In the genomic region with DNA sequence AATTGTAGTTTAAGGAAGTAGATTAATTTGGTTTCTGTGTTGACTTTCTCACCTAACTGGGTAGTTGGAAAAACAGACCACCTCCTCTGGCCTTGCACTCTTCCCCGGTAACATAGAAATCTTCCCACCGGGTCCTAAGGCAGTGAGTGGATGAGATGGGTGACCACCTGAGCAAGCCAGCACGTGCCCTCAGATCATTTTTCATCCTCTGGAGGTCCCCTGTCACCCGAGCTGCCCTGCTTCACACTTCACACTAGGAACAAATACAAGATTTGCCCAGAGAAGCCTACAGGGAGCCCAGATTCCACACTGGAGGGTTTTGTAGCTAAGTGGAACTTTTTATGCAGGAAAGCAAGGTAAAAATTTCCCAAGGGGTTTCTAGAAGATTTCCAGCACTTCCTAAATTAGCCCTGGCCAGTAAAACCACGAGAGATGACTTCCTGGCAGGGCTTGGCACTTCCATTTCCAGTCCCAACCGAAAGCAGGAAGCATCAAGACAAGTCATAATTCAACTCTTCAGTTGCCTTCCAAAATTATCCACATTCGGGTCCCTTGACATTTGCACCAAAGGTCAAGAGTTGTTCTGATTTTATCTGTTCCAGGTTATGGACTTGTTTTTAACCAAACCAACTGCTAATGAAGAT, we compare ENCODE assay signal across 28 mouse cellular contexts.
DNase-seq lines count a peak whose midpoint lies in the region; ATAC-seq and TF ChIP-seq lines count a peak whose summit lies in the region.
"Had no signal": no experiment of that assay in that cellular context is flagged by ENCODE, and none has a peak within 500 bp of the region (broad histone marks: within the 10 kb centered on the region; RNA-seq: fewer than 3 reads in every experiment).

No protein-coding gene starts in this region.

- H3K4me2 ChIP-seq in kidney, embryonic 14.5 days (replicated peaks; ENCODE audit: low read depth, low read length): no peak overlapping the region
- peak overlapping the region; percentile 33; the same call in 1 of the 2 replicates for H3K4me2 ChIP-seq in CH12.LX (ENCODE audit: insufficient read depth, low read depth, poor library complexity, severe bottlenecking)
- H3K4me2 ChIP-seq: heart, embryonic 11.5 days; hindbrain, embryonic 15.5 days; liver, embryonic 12.5 days; neural tube, embryonic 15.5 days had no signal

- WGBS in kidney, adult 2 months: 32% methylated on average over 7 of the region's 7 CpGs
- 43% methylated on average over 7 of the region's 7 CpGs for WGBS in kidney, embryonic 14.5 days

- no peak overlapping the region for H3K4me3 ChIP-seq in kidney, adult 2 months (ENCODE audit: insufficient read depth, low read depth, low read length)
- no peak overlapping the region for H3K4me3 ChIP-seq in kidney, embryonic 14.5 days (ENCODE audit: low read length)
- no peak overlapping the region for H3K4me3 ChIP-seq in CH12.LX (replicated peaks in 1 of 3; ENCODE audit: low read depth in 2 of 3, low read length in 2 of 3, poor library complexity in 1 of 3)
- H3K4me3 ChIP-seq in layer of hippocampus, adult 2 months: no peak overlapping the region
- H3K4me3 ChIP-seq: hindbrain, embryonic 15.5 days; liver, embryonic 12.5 days; neural tube, embryonic 15.5 days had no signal

- TF ChIP-seq CTCF in kidney, adult 2 months (conservative IDR thresholded peaks at IDR 0.05; ENCODE audit: insufficient read depth, insufficient read length, low read depth, low read length): no peak
- TF ChIP-seq CTCF in CH12.LX (conservative IDR thresholded peaks at IDR 0.05 in 1 of 2, IDR thresholded peaks at IDR 0.05 in 1 of 2; ENCODE audit: low read depth in 2 of 2, low read length in 2 of 2): no peak
- no peak for TF ChIP-seq CTCF in layer of hippocampus, adult 2 months (conservative IDR thresholded peaks at IDR 0.05)

- H3K27ac ChIP-seq in kidney, adult 2 months (ENCODE audit: insufficient read depth, low read depth, low read length): peak overlapping the region; percentile 21; the same call in 1 of the 2 replicates
- no peak overlapping the region for H3K27ac ChIP-seq in kidney, embryonic 14.5 days (ENCODE audit: low read depth, low read length)
- peak overlapping the region; percentile 23; the same call in 1 of the 2 replicates for H3K27ac ChIP-seq in CH12.LX (ENCODE audit: insufficient read depth, low read depth)
- no peak overlapping the region for H3K27ac ChIP-seq in layer of hippocampus, adult 2 months
- H3K27ac ChIP-seq: hindbrain, embryonic 15.5 days; kidney, postnatal 0 days; liver, embryonic 12.5 days; neural tube, embryonic 15.5 days had no signal

- DNase-seq in kidney, adult 2 months: peak; percentile 78
- peak; percentile 34 for DNase-seq in 416B (ENCODE audit: low read depth)
- DNase-seq in CH12.LX (ENCODE audit: extremely low read depth): no peak
- peak; percentile 24 to 43 for DNase-seq in kidney, postnatal 25 days
- no peak for DNase-seq in right cerebral cortex, postnatal 25 days
- no peak for DNase-seq in layer of hippocampus, adult 2 months (ENCODE audit: low spot score in 2 of 2)
- DNase-seq: adrenal gland, adult 8-10 months; cerebellum, adult 2 months; cerebellum, postnatal 14 days; gastrocnemius, postnatal 14 days; heart, adult 18-20 months; heart, postnatal 36 days; layer of hippocampus, postnatal 36 days; left cerebral cortex, postnatal 4 days; liver, postnatal 0 days; lung, postnatal 4 days; midbrain, embryonic 14.5 days; retina, postnatal 1 day; spleen, adult 18-20 months had no signal

- no peak for TF ChIP-seq RAD21 in CH12.LX (IDR thresholded peaks at IDR 0.05; ENCODE audit: low read depth, low read length)

- no peaks in the 10 kb centered on the region; the same call in 1 of the 2 replicates for H3K27me3 ChIP-seq in kidney, adult 2 months (replicated peaks; ENCODE audit: control insufficient read depth, insufficient read depth, low read length)
- no peaks in the 10 kb centered on the region for H3K27me3 ChIP-seq in kidney, embryonic 14.5 days (ENCODE audit: control insufficient read depth, insufficient read depth, low read length)
- H3K27me3 ChIP-seq in CH12.LX (replicated peaks): no peaks in the 10 kb centered on the region
- H3K27me3 ChIP-seq: hindbrain, embryonic 15.5 days; liver, embryonic 12.5 days; neural tube, embryonic 15.5 days had no signal

- TF ChIP-seq EP300 in CH12.LX (IDR thresholded peaks at IDR 0.05; ENCODE audit: low read length): peak; percentile 76

- in situ Hi-C loops in CH12.LX (cut with MboI; ENCODE audit: low pct_ligation_motif_present, low pct_unique_long_range_greater_than_20kb, low sequenced_read_pairs): loop anchor here (5.0 to 10.0 kb wide), 2 partner anchors 40 to 397 kb away; no protein-coding TSS in a partner anchor

- H3K79me2 ChIP-seq in CH12.LX (replicated peaks; ENCODE audit: control insufficient read depth, extremely low read depth, insufficient read depth, poor library complexity, severe bottlenecking): no peaks in the 10 kb centered on the region

- H3K4me1 ChIP-seq in kidney, adult 2 months (ENCODE audit: control insufficient read depth, insufficient read depth, low read length): no peaks in the 10 kb centered on the region
- H3K4me1 ChIP-seq in kidney, embryonic 14.5 days (ENCODE audit: control insufficient read depth, insufficient read depth, low read length): no peaks in the 10 kb centered on the region
- H3K4me1 ChIP-seq in CH12.LX (ENCODE audit: control insufficient read depth in 1 of 2, insufficient read depth in 2 of 2): peaks cover 29 to 53% of the 10 kb centered on the region in 2 experiments
- H3K4me1 ChIP-seq: hindbrain, embryonic 15.5 days; liver, embryonic 12.5 days; neural tube, embryonic 15.5 days had no signal

- H3K9ac ChIP-seq in kidney, embryonic 14.5 days (ENCODE audit: low read depth, low read length): no peak overlapping the region
- peak overlapping the region; percentile 18 for H3K9ac ChIP-seq in CH12.LX (ENCODE audit: insufficient read depth, low read depth)
- H3K9ac ChIP-seq: hindbrain, embryonic 15.5 days; liver, embryonic 12.5 days; liver, postnatal 0 days; neural tube, embryonic 15.5 days had no signal

- no peak for ATAC-seq in kidney, embryonic 14.5 days (ENCODE audit: low FRiP score, low TSS enrichment)
- ATAC-seq: forebrain, embryonic 14.5 days; liver, embryonic 12.5 days; liver, postnatal 0 days; lung, postnatal 0 days had no signal

- no peaks in the 10 kb centered on the region for H3K9me3 ChIP-seq in kidney, embryonic 14.5 days (ENCODE audit: control insufficient read depth, low read length)
- no peaks in the 10 kb centered on the region for H3K9me3 ChIP-seq in CH12.LX (replicated peaks; ENCODE audit: low read length)
- H3K9me3 ChIP-seq: G1E; hindbrain, embryonic 15.5 days; liver, embryonic 12.5 days; neural tube, embryonic 15.5 days had no signal

- dilution Hi-C loops in CH12.LX (cut with MboI; ENCODE audit: extremely low pct_ligation_motif_present, extremely low pct_unique_long_range_greater_than_20kb, low sequenced_read_pairs): no loop called here

- no peak for TF ChIP-seq POLR2A in kidney, adult 2 months (IDR thresholded peaks at IDR 0.05; ENCODE audit: low read depth, low read length)
- no peak for TF ChIP-seq POLR2A in CH12.LX (IDR thresholded peaks at IDR 0.05; ENCODE audit: low read depth, low read length)

- H3K36me3 ChIP-seq in kidney, adult 2 months (ENCODE audit: control insufficient read depth, insufficient read depth, low read length): no peaks in the 10 kb centered on the region
- no peaks in the 10 kb centered on the region for H3K36me3 ChIP-seq in kidney, embryonic 14.5 days (ENCODE audit: control insufficient read depth, insufficient read depth, low read length)
- H3K36me3 ChIP-seq in CH12.LX (replicated peaks in 1 of 2; ENCODE audit: control insufficient read depth in 1 of 2, insufficient read depth in 1 of 2, low read length in 1 of 2): no peaks in the 10 kb centered on the region
- H3K36me3 ChIP-seq: G1E; hindbrain, embryonic 15.5 days; liver, embryonic 12.5 days; neural tube, embryonic 15.5 days had no signal

TF ChIP-seq in CH12.LX, 34 proteins besides CTCF, POLR2A, EP300 and RAD21 (continues in another document):
- TF ChIP-seq MYC (IDR thresholded peaks at IDR 0.05; ENCODE audit: low read depth, low read length) (0 out of 2 replicates have a peak, but pooled peaks have one; percentile 22), USF2 (conservative IDR thresholded peaks at IDR 0.05; ENCODE audit: low read depth, low read length) (no peak), CHD1 (IDR thresholded peaks at IDR 0.05; ENCODE audit: low read depth, low read length) (no peak), TBP (conservative IDR thresholded peaks at IDR 0.05; ENCODE audit: low read depth, low read length) (no peak), ZNF384 (IDR thresholded peaks at IDR 0.05; ENCODE audit: low read depth, low read length) (no peak; the same call in 1 of the 2 replicates), MEF2A (IDR thresholded peaks at IDR 0.05; ENCODE audit: borderline replicate concordance, low read depth, low read length) (peak; percentile 85), ELF1 (IDR thresholded peaks at IDR 0.05; ENCODE audit: low read depth, low read length) (no peak), SMC3 (IDR thresholded peaks at IDR 0.05; ENCODE audit: low read depth, low read length) (no peak), NELFE (IDR thresholded peaks at IDR 0.05; ENCODE audit: low read depth, low read length) (no peak), PAX5 (IDR thresholded peaks at IDR 0.05; ENCODE audit: low read length) (no peak), POLR2AphosphoS2 (IDR thresholded peaks at IDR 0.05; ENCODE audit: low read depth, low read length) (no peak), ZC3H11A (IDR thresholded peaks at IDR 0.05; ENCODE audit: low read depth, low read length) (no peak), HCFC1 (IDR thresholded peaks at IDR 0.05; ENCODE audit: low read depth, low read length) (no peak), IRF4 (IDR thresholded peaks at IDR 0.05; ENCODE audit: low read depth, low read length) (peak; percentile 51), ZMIZ1 (IDR thresholded peaks at IDR 0.05; ENCODE audit: low read depth, low read length) (no peak), BHLHE40 (IDR thresholded peaks at IDR 0.05; ENCODE audit: low read depth, low read length) (peak; percentile 95), UBTF (IDR thresholded peaks at IDR 0.05; ENCODE audit: low read depth, low read length) (no peak), KAT2A (IDR thresholded peaks at IDR 0.05; ENCODE audit: insufficient replicate concordance, low read length) (0 out of 2 replicates have a peak, but pooled peaks have one; percentile 42), SIN3A (IDR thresholded peaks at IDR 0.05; ENCODE audit: low read length) (no peak; the same call in 1 of the 2 replicates), GABPA (IDR thresholded peaks at IDR 0.05; ENCODE audit: insufficient replicate concordance, low read depth, low read length) (no peak), ZKSCAN1 (IDR thresholded peaks at IDR 0.05; ENCODE audit: borderline replicate concordance, low read depth, low read length) (no peak), RCOR1 (conservative IDR thresholded peaks at IDR 0.05; ENCODE audit: low read depth, low read length) (no peak), MAFK (IDR thresholded peaks at IDR 0.05; ENCODE audit: insufficient replicate concordance, low read length) (0 out of 2 replicates have a peak, but pooled peaks have one; percentile 46)

Comparison
In these comparisons a context has a peak if more than half of its experiments do, and no peak if none do; other contexts are left out.
1. H3K27ac ChIP-seq: peak in kidney, adult 2 months (single experiment) and CH12.LX (single experiment); none in kidney, embryonic 14.5 days (single experiment) and layer of hippocampus, adult 2 months (single experiment).
2. DNase-seq: peak in kidney, adult 2 months (single experiment), 416B (single experiment) and kidney, postnatal 25 days (2 of 2); none in CH12.LX (single experiment), right cerebral cortex, postnatal 25 days (single experiment) and layer of hippocampus, adult 2 months (0 of 2).